Comparison of ENCODE assay signal across 18 mouse cellular contexts in genomic region chr4:21801013-21801412, GRCm38 (mm10).
"Had no signal": no experiment of that assay in that cellular context is flagged by ENCODE, and none has a peak within 500 bp of the region (broad histone marks: within the 10 kb centered on the region; RNA-seq: fewer than 3 reads in every experiment).

No protein-coding gene starts in this region.

- DNase-seq: lung, embryonic 14.5 days; lung, postnatal 10 days; lung, postnatal 4 days; midbrain, embryonic 14.5 days; retina, postnatal 1 day; right cerebral cortex, adult 18-20 months; right cerebral cortex, postnatal 25 days; right cerebral cortex, postnatal 4 days; spleen, adult 18-20 months; thymus, adult 18-20 months; thymus, postnatal 14 days; thymus, postnatal 36 days had no signal

- H3K27ac ChIP-seq: midbrain, embryonic 10.5 days; midbrain, embryonic 12.5 days; neural tube, embryonic 13.5 days; neural tube, embryonic 15.5 days had no signal

- H3K4me3 ChIP-seq: midbrain, embryonic 10.5 days; midbrain, embryonic 12.5 days; myocyte; neural tube, embryonic 13.5 days; neural tube, embryonic 15.5 days had no signal

- ATAC-seq: midbrain, embryonic 16.5 days had no signal

- H3K27me3 ChIP-seq: midbrain, embryonic 12.5 days; neural tube, embryonic 13.5 days; neural tube, embryonic 15.5 days had no signal

- H3K4me2 ChIP-seq: lung, embryonic 14.5 days; midbrain, embryonic 12.5 days; neural tube, embryonic 13.5 days; neural tube, embryonic 15.5 days had no signal

- H3K4me1 ChIP-seq: midbrain, embryonic 10.5 days; midbrain, embryonic 12.5 days; neural tube, embryonic 13.5 days; neural tube, embryonic 15.5 days had no signal

- H3K9me3 ChIP-seq: midbrain, embryonic 10.5 days; midbrain, embryonic 12.5 days; neural tube, embryonic 13.5 days; neural tube, embryonic 15.5 days had no signal

- H3K9ac ChIP-seq: lung, embryonic 14.5 days; midbrain, embryonic 12.5 days; neural tube, embryonic 13.5 days; neural tube, embryonic 15.5 days had no signal
